Mouse (Mus musculus): ENCODE results near the gene Emsy.

The Emsy gene

GRCm38 (mm10) chr7:98667956-98668746, 11.6 kb upstream of the Emsy start:
- no peak for DNase-seq (ENCODE audit: low read depth, low spot score)

GRCm38 (mm10) chr7:98665726-98666125, 9.1 kb upstream of the Emsy start:
- DNase-seq (ENCODE audit: low read depth, low spot score), result no peak

GRCm38 (mm10) chr7:98665166-98665565, 8.6 kb upstream of the Emsy start:
- DNase-seq (ENCODE audit: low read depth, low spot score), result no peak

- peak; percentile 87 for DNase-seq (ENCODE audit: low read depth, low spot score)
Observed at GRCm38 (mm10) chr7:98655681-98656530, 677 bp downstream of the Emsy start.

- DNase-seq (ENCODE audit: low read depth, low spot score), result no peak
Observed at GRCm38 (mm10) chr7:98651651-98652050, 4.9 kb downstream of the Emsy start.

GRCm38 (mm10) chr7:98644238-98644637, 12.3 kb downstream of the Emsy start:
- no peak for DNase-seq (ENCODE audit: low read depth, low spot score)

GRCm38 (mm10) chr7:98636607-98637006, 20.0 kb downstream of the Emsy start:
- DNase-seq (ENCODE audit: low read depth, low spot score), result no peak

GRCm38 (mm10) chr7:98633032-98633431, 23.6 kb downstream of the Emsy start:
- no peak for DNase-seq (ENCODE audit: low read depth, low spot score)

- no peak for DNase-seq (ENCODE audit: low read depth, low spot score)
Observed at GRCm38 (mm10) chr7:98629947-98630346, 26.6 kb downstream of the Emsy start.

GRCm38 (mm10) chr7:98617739-98618138, 38.8 kb downstream of the Emsy start:
- DNase-seq (ENCODE audit: low read depth, low spot score), result no peak

- no peak for DNase-seq (ENCODE audit: low read depth, low spot score)
Observed at GRCm38 (mm10) chr7:98612936-98613335, 43.6 kb downstream of the Emsy start.

GRCm38 (mm10) chr7:98608520-98608919, 48.1 kb downstream of the Emsy start:
- no peak for DNase-seq (ENCODE audit: low read depth, low spot score)

- DNase-seq (ENCODE audit: low read depth, low spot score), result no peak
Observed at GRCm38 (mm10) chr7:98607158-98607557, 49.4 kb downstream of the Emsy start.

GRCm38 (mm10) chr7:98601715-98602114, 54.9 kb downstream of the Emsy start:
- DNase-seq (ENCODE audit: low read depth, low spot score), result no peak

- DNase-seq (ENCODE audit: low read depth, low spot score), result no peak
Observed at GRCm38 (mm10) chr7:98597402-98597801, 59.2 kb downstream of the Emsy start.

- no peak for DNase-seq (ENCODE audit: low read depth, low spot score)
Observed at GRCm38 (mm10) chr7:98594731-98595130, 61.9 kb downstream of the Emsy start.

- no peak for DNase-seq (ENCODE audit: low read depth, low spot score)
Observed at GRCm38 (mm10) chr7:98593276-98593675, 63.3 kb downstream of the Emsy start.

GRCm38 (mm10) chr7:98589028-98589427, 67.6 kb downstream of the Emsy start:
- DNase-seq (ENCODE audit: low read depth, low spot score), result peak; percentile 28

- no peak for DNase-seq (ENCODE audit: low read depth, low spot score)
Observed at GRCm38 (mm10) chr7:98586313-98586712, 70.3 kb downstream of the Emsy start.

- DNase-seq (ENCODE audit: low read depth, low spot score), result no peak
Observed at GRCm38 (mm10) chr7:98584555-98584954, 72.0 kb downstream of the Emsy start.

- DNase-seq (ENCODE audit: low read depth, low spot score), result no peak
Observed at GRCm38 (mm10) chr7:98581266-98581665, 75.3 kb downstream of the Emsy start.

GRCm38 (mm10) chr7:98580441-98580840, 76.1 kb downstream of the Emsy start:
- peak; percentile 47 for DNase-seq (ENCODE audit: low read depth, low spot score)

- no peak for DNase-seq (ENCODE audit: low read depth, low spot score)
Observed at GRCm38 (mm10) chr7:98579731-98580130, 76.9 kb downstream of the Emsy start.

Measured in CD4-positive helper T cell, adult 2 months (primary cell).